Mouse (Mus musculus) lung, adult 2 months (tissue): Measurements from ENCODE around the gene Srf.

Source experiments
- CTCF ChIP-seq: fragments of 200-500 bp; IDR thresholded peaks from 2 replicates; pipeline ENCODE4 v1.5.1; 2011; ENCODE audit warnings: mild to moderate bottlenecking, low read length, control low read depth; ENCODE audit not compliant: insufficient read depth
- POLR2A ChIP-seq: fragments of 200-500 bp; IDR thresholded peaks from 2 replicates; pipeline ENCODE4 v1.6.1; 2011; ENCODE audit warnings: low read depth, mild to moderate bottlenecking, control low read depth, low read length, borderline replicate concordance; ENCODE audit errors: extremely low read depth

- TF ChIP-seq CTCF (no peak), POLR2A (no peak)
These were observed 5.1 kb downstream of the Srf start for GRCm38 (mm10) chr17:46550904-46551303.
